Mouse (Mus musculus): ENCODE measurements around the gene Srprb. TPM values are rescaled to one million over a fixed set of nuclear protein-coding genes. Genes with fewer than 3 reads are reported as not detected.

The Srprb gene
- 62.1 and 66.9 TPM in 2 replicates for polyA plus RNA-seq (2016; fragmentation: Nextera tagmentation; extraction: Ambion mirVana)

DNA sequence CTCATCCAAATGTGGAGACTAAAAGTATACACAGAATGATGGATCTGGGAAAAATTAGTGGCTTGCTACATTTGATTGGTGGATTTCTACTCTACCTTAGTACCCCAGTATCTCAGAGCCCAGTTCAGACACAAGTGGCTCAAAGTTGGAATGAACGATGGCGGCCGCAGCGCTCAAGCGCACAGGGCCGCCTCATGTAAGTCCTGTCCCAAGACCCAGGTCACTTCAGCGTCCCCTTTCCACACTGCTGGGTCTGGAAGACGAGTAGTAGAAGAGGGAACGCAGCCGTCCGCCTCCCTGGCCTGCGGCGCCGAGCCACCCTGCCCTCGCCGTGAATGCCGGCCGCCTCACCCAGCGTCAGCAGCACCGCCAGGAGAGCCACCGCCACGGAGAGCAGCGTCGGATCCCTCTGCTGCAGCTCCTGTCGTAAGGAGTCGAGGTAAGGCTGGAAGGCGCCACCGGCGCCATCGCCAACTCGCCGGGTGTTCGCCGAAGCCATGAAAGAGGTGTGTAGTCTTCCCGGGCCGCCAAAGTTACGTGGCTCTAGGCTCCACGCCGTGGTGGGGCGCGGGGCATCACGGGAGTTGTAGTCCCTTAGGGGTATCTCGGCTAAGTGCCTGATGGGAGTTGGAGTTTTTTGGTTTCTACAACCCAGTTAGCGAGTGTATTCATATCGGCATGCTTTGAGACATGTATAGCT lies at the start of gene Srprb:
Gene Srprb (minus strand): TSS at position 577 of the 700 bp plus-strand sequence.
- Histone ChIP-seq H3K4me1 (peaks cover 10% of the 10 kb centered on the region), H3K9me3 (no peaks in the 10 kb centered on the region), H3K27me3 (ENCODE audit: poor library complexity, severe bottlenecking) (no peaks in the 10 kb centered on the region), H3K36me3 (replicated peaks) (peaks cover 38% of the 10 kb centered on the region), H3K4me3 (peak within 1 kb of the TSS; percentile 95), H3K27ac (peak within 1 kb of the TSS; percentile 96)
- DNase-seq (ENCODE audit: extremely low spot score, low spot score) = peak; percentile 89
- under 1% methylated on average over 45 of the region's 45 CpGs for WGBS

DNA sequence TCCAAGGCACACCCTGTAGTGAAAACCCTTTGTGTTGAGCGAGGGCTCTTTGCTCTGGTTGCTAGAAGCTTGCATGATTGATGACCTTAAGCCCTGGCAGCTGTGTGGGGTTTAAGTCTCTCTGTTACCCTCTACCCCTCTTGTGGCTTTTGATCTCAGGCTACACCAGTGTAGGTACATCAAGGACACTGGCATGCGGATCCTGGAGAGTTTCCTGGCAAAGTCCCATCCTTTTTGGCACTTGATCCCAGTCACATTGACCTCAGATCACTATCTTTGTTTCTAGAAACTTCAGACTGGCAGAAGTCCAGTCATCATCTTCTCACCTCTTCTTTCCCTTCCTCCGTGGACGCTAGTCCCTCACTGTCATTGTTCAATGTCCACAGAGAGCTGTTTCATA lies 46.7 kb upstream of the Srprb start:
- H3K4me1 ChIP-seq = no peaks in the 10 kb centered on the region

DNA sequence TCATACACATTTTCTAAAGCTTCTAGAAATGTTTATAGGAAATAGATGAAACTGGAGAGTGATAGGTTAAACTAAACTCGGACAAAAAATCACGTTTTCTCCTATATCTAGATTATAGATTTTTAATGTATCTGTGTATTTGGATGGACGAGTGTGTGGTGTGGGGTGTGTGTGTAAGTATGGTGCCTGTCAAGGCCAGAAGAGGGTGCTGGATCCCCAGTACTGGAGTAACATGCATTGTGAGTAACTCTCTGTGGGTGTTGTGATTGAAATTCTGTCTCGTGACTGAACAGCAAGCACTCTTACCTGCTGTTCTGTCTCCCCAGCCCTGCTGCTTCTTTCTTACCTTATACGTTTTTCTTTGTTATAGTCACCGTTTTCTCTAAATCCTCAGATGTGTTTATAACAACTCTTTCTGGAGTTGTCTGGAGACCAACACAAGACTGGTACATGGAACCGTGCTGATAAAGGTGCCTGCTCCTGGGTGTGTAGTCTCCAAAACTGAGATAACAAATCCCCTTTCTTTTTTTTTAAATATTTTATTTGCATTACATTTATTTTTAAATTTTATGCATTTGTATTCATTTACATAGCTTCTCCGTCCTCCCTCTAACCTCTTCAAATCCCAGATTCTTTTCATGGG lies 44.7 kb upstream of the Srprb start:
- no peak for DNase-seq (ENCODE audit: extremely low spot score, low spot score)
- no peak overlapping the region for H3K4me3 ChIP-seq
- H3K9me3 ChIP-seq = no peaks in the 10 kb centered on the region
- H3K36me3 ChIP-seq (replicated peaks) = no peaks in the 10 kb centered on the region
- H3K27ac ChIP-seq = no peak overlapping the region
- no peaks in the 10 kb centered on the region for H3K4me1 ChIP-seq
- WGBS = 87% methylated on average over 8 of the region's 8 CpGs
- H3K27me3 ChIP-seq (ENCODE audit: poor library complexity, severe bottlenecking) = no peaks in the 10 kb centered on the region

More for the DNA sequence above, 46.7 kb upstream of the Srprb start:
- Histone ChIP-seq H3K4me3 (no peak overlapping the region), H3K27me3 (ENCODE audit: poor library complexity, severe bottlenecking) (no peaks in the 10 kb centered on the region), H3K36me3 (replicated peaks) (no peaks in the 10 kb centered on the region), H3K27ac (no peak overlapping the region), H3K9me3 (0 out of 2 replicates have a peak, but pooled peaks cover 2% of the 10 kb centered on the region)
- WGBS = 73% methylated on average over 4 of the region's 4 CpGs
- DNase-seq (ENCODE audit: extremely low spot score, low spot score) = no peak

DNA sequence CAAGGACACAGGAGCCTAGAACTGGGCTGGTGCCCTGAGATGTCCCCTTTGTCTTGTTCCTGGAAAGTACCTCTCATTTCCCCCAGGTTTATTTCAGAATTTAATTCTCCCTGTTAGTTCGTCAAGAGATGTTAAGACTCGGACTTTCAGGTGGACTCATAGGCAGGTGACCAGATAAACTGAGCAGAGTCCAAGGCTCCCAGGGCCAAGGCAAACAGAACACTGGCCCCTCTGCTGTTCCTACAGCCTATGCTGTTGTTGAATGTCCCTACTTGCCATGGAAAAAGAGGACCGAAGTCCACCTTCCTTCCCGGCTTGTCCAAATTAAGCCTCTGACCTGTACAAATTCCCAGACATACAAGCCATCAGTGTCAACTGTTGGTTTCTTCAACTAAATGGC lies 41.7 kb upstream of the Srprb start:
- Histone ChIP-seq H3K9me3 (no peaks in the 10 kb centered on the region), H3K27me3 (ENCODE audit: poor library complexity, severe bottlenecking) (no peaks in the 10 kb centered on the region), H3K36me3 (replicated peaks) (no peaks in the 10 kb centered on the region), H3K4me1 (no peaks in the 10 kb centered on the region), H3K27ac (no peak overlapping the region), H3K4me3 (no peak overlapping the region)
- WGBS = 94% methylated on average over 4 of the region's 4 CpGs
- no peak for DNase-seq (ENCODE audit: extremely low spot score, low spot score)

DNA sequence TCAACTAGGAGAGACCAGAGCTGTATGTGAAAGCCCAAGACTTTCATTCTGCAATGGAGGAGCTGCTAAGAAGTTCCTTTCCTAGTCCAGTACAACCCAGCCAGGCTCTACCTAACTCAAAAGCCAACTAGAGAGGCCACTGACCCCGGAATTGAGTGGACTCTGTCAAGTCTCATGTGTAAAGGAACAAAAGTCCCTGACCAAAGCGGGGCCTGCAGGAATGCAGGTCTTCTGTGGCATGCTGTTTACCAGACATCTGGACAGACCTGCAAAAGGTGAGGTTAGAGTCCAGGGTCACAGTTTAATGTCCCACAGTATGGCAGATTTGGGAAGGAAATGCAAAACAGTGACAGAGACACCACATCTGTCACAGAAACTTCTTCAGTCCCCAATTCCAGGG lies 39.3 kb upstream of the Srprb start:
- H3K4me3 ChIP-seq = no peak overlapping the region
- WGBS = 82% methylated on average over 2 of the region's 2 CpGs
- no peak for DNase-seq (ENCODE audit: extremely low spot score, low spot score)

DNA sequence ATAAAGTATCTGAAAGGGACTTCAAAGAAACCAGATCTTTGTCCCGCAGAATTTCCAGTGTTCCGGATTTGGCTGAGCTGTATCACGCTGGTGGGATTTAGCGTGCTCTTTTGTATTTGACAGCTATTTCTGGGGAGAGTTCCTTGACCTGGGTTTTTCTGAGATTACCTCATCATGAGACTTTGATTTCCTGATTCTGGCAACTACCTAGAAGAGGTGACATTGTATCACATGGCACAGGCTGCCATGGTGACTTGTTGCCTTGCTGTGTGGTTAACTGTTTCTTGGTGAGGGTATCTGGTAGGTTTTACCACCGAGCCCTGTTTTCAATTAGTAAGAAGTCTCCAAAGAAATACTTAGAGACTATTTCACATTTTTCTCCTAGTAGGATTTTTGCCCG lies 37.5 kb upstream of the Srprb start:
- Histone ChIP-seq H3K27ac (no peak overlapping the region), H3K4me3 (no peak overlapping the region), H3K36me3 (replicated peaks) (no peaks in the 10 kb centered on the region), H3K27me3 (ENCODE audit: poor library complexity, severe bottlenecking) (no peaks in the 10 kb centered on the region), H3K9me3 (no peaks in the 10 kb centered on the region), H3K4me1 (peaks cover 5% of the 10 kb centered on the region)
- WGBS = 93% methylated on average over 6 of the region's 6 CpGs
- no peak for DNase-seq (ENCODE audit: extremely low spot score, low spot score)

More for the DNA sequence above, 39.3 kb upstream of the Srprb start:
- Histone ChIP-seq H3K9me3 (no peaks in the 10 kb centered on the region), H3K36me3 (replicated peaks) (no peaks in the 10 kb centered on the region), H3K27me3 (ENCODE audit: poor library complexity, severe bottlenecking) (no peaks in the 10 kb centered on the region), H3K27ac (no peak overlapping the region), H3K4me1 (no peaks in the 10 kb centered on the region)

DNA sequence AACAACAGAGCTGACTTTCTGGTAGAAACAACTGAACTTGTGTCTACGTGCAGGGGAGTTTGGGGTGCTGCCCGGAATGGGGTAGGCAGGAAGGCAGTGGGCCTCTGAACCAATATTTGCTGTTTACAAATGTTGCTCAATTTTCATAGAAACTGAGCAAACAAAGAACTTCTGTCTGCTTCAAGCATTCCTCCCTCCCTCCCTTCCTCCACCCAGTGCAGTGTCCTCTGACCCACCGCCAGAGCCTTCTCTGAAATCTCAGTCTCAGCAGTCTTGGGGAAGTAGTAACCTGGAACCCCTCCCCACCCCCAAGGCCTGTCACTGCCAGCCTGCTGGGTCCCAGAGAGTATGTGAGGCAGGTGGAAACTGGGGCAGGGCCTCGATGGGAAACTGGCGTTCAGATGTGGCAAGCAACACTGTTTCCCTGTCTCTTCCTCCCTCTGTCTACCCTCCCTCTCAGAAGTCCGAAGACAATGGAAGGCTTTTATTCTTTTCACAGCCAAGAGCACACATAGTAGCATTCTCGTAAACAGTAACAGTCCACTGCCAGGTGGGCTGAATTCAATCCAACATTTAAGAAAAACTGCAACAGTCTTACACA lies 32.7 kb upstream of the Srprb start:
- Histone ChIP-seq H3K36me3 (replicated peaks) (no peaks in the 10 kb centered on the region), H3K27ac (0 out of 2 replicates have a peak overlapping the region, but pooled peaks have one; percentile 40)
- DNase-seq (ENCODE audit: extremely low spot score, low spot score) = no peak

DNA sequence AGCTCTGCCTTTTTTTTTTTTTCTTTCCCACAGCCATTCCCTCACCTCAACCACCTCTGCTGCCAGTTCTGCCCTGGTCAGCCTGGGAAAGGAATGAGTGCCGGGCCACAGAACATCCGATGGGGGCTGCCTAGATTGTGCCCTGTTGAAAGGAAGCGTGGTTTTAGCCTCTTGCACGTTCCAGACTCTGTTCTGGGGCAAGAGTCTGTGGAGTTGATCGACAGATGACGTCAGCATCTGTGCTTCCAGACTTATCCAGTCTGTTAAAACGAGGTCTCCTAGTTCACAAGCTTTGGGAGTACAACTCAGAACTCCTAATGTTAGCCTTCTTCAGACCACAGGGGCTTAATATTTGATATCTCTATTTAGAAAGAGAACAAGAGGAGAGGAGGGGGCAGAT lies 32.1 kb upstream of the Srprb start:
- Histone ChIP-seq H3K27ac (no peak overlapping the region), H3K27me3 (ENCODE audit: poor library complexity, severe bottlenecking) (no peaks in the 10 kb centered on the region), H3K4me1 (peaks cover 16% of the 10 kb centered on the region), H3K9me3 (no peaks in the 10 kb centered on the region), H3K36me3 (replicated peaks) (no peaks in the 10 kb centered on the region), H3K4me3 (no peak overlapping the region)
- no peak for DNase-seq (ENCODE audit: extremely low spot score, low spot score)
- 87% methylated on average over 7 of the region's 7 CpGs for WGBS

More for the DNA sequence above, 32.7 kb upstream of the Srprb start:
- H3K9me3 ChIP-seq = no peaks in the 10 kb centered on the region
- H3K4me3 ChIP-seq = no peak overlapping the region
- WGBS = 68% methylated on average over 7 of the region's 7 CpGs
- H3K27me3 ChIP-seq (ENCODE audit: poor library complexity, severe bottlenecking) = no peaks in the 10 kb centered on the region
- H3K4me1 ChIP-seq = peaks cover 16% of the 10 kb centered on the region

DNA sequence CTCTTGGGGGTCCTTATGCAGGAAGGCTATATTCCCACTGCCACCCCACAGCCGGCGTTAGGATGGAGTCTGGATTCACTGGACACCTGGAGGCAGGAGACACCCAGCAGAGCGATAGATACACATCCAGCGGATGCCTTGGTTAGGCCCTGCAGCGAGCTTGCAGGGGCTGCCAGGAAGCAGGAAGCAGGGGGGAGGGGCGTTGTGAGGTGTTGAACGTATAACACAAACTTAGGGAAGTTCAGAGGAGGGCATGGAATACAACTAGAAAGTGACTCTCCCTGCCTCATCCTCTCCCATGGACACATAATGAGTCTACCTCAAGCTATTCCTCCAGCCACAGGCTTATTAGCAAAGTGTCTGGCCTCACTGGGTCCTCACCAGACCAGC lies 31.1 kb upstream of the Srprb start:
- H3K27me3 ChIP-seq (ENCODE audit: poor library complexity, severe bottlenecking) = no peaks in the 10 kb centered on the region
- DNase-seq (ENCODE audit: extremely low spot score, low spot score) = no peak
- H3K36me3 ChIP-seq (replicated peaks) = no peaks in the 10 kb centered on the region
- H3K4me3 ChIP-seq = no peak overlapping the region
- WGBS = 71% methylated on average over 7 of the region's 7 CpGs
- peaks cover 16% of the 10 kb centered on the region for H3K4me1 ChIP-seq
- no peak overlapping the region for H3K27ac ChIP-seq
- no peaks in the 10 kb centered on the region for H3K9me3 ChIP-seq

DNA sequence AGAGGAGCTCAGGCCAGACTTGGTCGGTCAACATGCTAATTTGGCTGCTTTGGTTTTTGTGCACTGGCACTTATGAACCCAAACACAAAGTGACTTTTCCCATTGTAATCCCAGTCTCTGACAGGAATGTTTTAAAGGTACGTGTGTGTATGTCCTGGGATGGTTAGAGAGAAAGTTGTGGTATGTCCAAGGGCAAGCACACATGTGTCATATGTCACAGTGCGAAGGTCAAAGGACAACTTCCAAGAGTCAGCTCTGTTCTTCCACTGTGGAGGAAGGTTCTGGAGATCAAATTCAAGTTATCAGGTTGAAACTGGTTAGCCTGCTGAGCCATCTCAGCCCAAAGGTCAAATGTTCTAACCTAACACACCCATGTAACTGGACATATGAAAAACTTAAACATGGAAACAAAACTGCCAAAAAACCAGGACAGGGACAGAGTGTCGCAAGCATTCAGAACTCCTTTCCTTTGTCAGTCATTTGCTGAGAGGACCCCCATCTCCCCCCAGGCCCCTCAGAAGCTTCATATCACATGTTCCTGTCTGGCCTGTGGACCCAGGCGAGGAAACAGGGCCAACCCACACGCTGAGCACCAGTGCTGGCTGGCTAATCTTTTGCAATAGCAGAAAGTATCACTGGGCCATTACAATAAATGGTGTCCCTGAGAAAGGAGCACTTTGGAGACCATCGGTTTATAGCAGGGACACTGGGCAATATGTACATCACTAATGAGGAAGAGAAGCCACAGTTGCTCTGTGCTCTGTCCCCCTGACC lies 30.5 kb upstream of the Srprb start:
- Histone ChIP-seq H3K9me3 (no peaks in the 10 kb centered on the region), H3K27me3 (ENCODE audit: poor library complexity, severe bottlenecking) (no peaks in the 10 kb centered on the region), H3K4me3 (no peak overlapping the region), H3K4me1 (peaks cover 16% of the 10 kb centered on the region), H3K36me3 (replicated peaks) (no peaks in the 10 kb centered on the region), H3K27ac (no peak overlapping the region)
- DNase-seq (ENCODE audit: extremely low spot score, low spot score) = no peak
- WGBS = 87% methylated on average over 7 of the region's 7 CpGs

DNA sequence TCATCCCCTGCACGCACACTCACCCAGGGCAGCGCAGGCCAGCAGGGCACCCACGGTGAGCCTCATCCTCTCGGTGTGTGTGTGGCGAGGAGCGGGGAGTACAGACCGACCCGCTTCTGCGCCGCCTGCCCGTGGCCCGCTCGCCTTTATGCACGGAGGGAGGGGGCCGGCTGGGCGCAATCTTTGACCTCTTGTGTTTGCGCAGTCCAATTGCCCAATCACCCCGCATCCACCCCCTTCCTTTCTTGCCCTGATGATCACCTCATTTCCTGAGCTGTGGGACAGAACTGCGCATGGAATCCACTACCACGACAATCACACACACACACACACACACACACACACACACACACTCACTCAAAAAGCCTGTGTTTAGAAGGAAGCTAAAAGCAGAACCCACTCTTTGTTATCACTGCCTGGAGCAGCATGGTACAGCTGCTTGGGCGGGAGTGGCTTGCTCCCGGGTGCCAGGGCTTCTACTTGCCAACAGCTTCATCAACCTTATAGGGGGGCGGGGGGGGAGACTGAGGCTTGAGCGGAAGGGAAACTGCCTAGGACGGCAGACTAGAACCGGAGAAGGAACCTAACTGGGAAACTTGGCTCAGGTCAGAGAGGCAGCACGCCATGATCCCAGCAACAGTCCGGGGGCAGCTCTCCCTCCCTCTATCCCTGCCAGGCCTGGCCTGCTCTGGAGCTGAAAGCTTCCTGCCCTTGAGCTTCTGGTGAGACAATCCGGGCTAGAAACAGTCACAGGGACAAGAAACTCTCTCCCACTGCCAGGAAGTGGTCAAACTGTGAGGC lies 28.4 kb upstream of the Srprb start, which contains the start of the genes Gm20425 and Trf:
Gene Gm20425 (minus strand): TSS at position 157 of the 801 bp plus-strand sequence.
Gene Trf (minus strand): TSS at position 294 of the 801 bp plus-strand sequence.
- Histone ChIP-seq H3K4me3 (peak within 1 kb of the TSS; percentile 19), H3K9me3 (no peaks in the 10 kb centered on the region), H3K4me1 (peaks cover 16% of the 10 kb centered on the region), H3K27ac (peak within 1 kb of the TSS; percentile 79), H3K36me3 (replicated peaks) (no peaks in the 10 kb centered on the region), H3K27me3 (ENCODE audit: poor library complexity, severe bottlenecking) (no peaks in the 10 kb centered on the region)
- WGBS = 61% methylated on average over 28 of the region's 29 CpGs
- DNase-seq (ENCODE audit: extremely low spot score, low spot score) = no peak

Data from forebrain, embryonic 10.5 days (tissue).